Mouse (Mus musculus) monocyte, adult 5-6 weeks (primary cell): Measurements from ENCODE around the gene Riok2. TPM values are rescaled to one million over a fixed set of nuclear protein-coding genes. Genes with fewer than 3 reads are reported as not detected.

Experiments
- ATAC-seq: fragments of 153-309, 156-312 bp; replicated peaks from 2 replicates; pipeline ENCODE4 v1.8.0; 2017; ENCODE audit warnings: mild to moderate bottlenecking; ENCODE audit not compliant: low TSS enrichment, insufficient number of reproducible peaks, severe bottlenecking, poor library complexity, low FRiP score
- total RNA-seq: library from RNA; stranded (forward); fragments of 200-1000, 200-491, 200-594 nt; gene quantifications from 3 replicates; pipeline ENCODE4 v1.2.3, GENCODE M21; 2017

Riok2 gene
- total RNA-seq, 1 experiment from 2014 or later, result 21.4 TPM

DNA sequence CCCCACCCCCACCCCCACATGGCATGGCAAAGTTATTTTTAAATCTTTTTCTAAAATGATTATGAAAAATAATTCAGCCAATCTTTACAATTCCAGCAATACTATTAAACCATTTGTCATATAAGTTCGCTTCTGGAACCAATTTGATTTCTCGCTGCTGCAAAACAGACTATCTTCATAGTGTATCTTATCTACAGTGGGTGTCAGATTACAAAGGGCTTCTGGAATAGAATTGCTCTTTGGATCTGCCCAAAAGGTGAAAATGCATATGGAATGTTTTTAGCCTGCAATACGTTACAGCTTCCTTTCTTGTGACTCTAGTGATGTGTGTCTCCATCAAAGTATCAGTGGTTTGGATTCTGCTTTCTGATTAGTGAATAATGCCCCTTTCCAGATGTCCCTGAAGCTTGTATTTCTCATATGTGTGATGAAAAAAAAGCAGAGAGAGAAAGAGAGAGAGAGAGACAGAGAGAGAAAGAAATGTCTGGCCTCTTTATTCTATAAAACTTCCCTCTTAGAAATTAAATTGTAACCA, 29.5 kb downstream of the Riok2 start:
- no peak for ATAC-seq

GRCm38 (mm10) chr17:17404811-17405544, 30.9 kb downstream of the Riok2 start:
- no peak for ATAC-seq

- ATAC-seq, result no peak
Observed at GRCm38 (mm10) chr17:17405606-17406005, 31.5 kb downstream of the Riok2 start.

- ATAC-seq, result no peak
Observed at GRCm38 (mm10) chr17:17408137-17408536, 34.0 kb downstream of the Riok2 start.

DNA sequence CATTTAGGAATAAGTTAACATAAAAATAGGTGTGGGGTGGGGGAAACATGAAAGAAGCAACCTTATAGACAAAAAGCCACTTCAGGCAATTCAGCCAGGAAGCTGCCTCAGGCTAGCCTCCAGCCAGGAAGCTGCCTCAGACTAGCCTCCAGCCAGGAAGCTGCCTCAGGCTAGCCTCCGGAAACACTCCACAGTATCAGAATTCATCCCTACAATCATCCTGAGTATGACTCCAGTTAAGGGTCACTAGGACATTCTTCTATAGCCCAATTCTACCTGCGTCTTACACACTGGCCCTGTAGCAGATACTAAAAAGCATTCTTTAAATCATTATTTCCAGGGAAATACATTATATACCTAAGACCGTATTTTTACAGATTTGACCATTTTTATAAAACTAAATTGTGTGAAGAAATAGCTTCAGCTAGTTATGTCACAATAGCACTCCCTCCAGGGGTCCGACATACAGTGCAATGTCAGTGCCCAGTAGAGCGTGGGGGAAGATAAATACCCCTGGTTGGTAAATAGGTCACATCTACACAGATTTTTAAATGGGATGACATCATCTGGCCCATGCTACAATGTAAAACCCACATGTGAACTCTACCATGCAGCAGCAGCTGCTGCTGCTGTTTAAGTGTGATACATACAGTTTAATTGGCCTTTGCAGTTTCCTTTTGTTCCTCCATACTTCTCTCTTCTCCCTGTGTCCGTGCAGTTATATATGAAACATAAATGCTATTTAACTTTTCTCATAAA, 34.8 kb downstream of the Riok2 start:
- ATAC-seq, result no peak

GRCm38 (mm10) chr17:17409601-17410000, 35.5 kb downstream of the Riok2 start:
- ATAC-seq, result no peak

GRCm38 (mm10) chr17:17411443-17411842, 37.3 kb downstream of the Riok2 start:
- ATAC-seq, result no peak

DNA sequence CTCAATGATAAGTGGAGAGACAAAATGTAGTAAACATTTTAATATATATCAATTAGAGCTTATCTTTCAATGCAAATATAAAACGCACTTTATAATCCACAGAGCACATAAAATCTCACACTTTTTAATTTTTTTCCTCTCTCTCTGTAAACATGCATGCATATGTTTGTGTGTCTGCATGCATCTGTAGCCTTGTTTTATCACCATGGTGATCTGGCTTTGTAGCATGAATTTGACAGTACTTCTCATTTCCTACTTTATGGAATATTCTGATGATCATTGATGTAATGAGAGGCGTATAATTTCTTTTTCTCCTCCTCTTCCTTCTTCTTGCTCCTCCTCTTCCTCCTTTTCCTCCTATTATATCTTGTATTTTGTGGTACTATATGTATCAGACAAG, 38.1 kb downstream of the Riok2 start:
- no peak for ATAC-seq

DNA sequence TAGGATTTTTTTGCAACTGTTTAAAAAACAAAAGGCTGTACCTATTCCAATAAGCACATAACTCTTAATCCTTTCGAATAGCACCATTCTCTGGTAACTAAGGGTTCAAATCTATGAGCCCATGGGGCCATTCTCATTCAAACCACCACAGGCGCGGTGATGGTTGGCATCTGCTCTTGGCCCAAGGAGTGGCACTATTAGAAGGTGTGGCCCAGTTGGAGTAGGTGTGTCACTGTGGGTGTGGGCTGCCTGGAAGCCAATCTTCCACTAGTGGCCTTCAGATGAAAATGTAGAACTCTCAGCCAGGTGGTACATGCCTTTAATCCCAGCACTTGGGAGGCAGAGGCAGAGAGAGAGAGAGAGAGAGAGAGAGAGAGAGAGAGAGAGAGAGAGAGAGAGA, 40.1 kb downstream of the Riok2 start:
- ATAC-seq, result no peak

- no peak for ATAC-seq
Observed at GRCm38 (mm10) chr17:17424609-17425307, 50.6 kb downstream of the Riok2 start.

DNA sequence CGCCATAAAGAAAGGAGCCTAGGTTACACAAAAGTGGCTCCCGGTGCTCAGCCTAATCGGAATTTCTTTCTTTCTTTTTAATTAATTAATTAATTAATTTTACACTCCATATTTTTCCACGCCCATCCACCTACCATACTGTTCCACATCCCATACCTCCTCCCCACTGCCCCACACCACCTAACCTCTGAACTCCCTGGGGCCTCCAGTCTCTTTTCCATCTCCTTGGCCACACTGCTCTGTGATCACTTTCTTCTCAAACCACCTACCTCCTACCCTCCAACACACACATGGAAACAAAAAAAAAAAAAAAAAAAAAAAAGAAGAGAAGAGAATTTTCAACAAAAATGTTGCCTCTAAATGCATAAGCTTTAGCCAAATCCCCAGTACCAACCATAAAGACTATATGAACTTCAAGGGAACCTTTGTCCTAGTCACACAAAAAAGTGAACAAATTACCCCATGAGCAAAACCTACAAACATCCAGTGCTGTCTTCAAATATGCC, 51.3 kb downstream of the Riok2 start:
- no peak for ATAC-seq

DNA sequence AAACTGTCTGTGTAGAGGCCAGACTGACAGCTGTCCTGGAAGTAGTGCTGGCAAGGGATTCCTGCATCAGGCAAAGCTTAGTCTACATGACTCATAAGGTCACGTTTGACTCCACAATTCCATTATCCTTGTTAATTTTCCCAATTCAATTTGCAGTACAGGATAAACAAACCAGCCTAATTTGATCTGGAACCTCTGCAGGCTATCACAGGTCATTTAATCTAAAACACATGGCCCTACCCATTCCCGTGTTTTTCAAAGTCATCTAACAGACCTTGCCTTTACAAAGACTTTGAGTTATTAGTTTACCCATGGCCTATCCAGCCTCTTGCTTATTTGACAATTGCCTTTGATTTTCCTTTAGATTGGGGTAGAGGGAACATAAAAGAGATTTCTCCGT, 51.8 kb downstream of the Riok2 start:
- ATAC-seq, result no peak

GRCm38 (mm10) chr17:17428888-17429287, 54.8 kb downstream of the Riok2 start:
- no peak for ATAC-seq

DNA sequence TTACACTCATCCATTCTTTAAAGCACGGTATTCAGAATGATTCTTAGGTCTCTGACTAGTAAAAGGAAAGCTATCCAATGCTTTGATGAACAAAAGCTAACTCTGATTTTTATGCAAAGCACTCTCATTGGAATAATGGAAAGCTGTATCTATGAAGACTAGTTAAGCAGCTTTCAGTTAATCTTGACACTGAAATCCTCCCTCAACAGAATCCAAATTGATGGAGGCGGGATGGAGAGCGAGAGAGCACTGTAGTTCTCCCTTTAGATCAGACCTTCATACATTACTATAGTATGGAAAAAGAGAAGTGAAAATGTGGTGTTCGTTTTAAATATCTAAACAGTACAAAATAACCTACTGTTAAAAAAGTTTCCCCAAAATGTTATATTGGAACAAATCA, 59.6 kb downstream of the Riok2 start:
- no peak for ATAC-seq

GRCm38 (mm10) chr17:17438576-17439191, 64.6 kb downstream of the Riok2 start:
- ATAC-seq, result no peak

DNA sequence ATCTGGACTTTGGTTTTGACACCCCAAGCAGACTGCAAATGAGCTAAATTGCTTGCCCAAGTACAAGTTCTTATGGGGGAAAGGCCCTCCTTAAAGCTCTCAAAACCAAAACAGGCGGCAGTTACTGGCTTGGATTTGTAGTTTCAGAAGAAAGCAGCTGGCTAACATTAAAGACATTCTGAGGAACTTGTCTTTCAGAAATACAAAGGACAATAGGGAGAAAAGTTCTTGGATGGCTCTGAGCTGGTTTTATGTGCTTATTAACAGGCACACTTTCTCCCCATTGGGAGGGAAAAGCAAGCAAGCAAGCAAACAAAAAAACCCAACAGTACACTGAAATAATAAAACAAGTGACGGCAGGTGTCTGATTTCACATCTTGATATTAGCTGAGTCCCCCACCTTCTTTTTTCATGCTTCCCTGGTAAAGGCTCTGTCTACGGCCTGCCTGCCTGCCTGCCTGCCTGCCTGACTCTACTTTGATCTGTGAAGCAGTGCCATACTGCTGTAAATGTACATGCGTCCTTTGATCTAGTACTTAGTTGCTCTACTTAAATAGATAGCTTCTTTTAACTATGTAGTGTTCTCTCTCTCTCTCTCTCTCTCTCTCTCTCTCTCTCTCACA, 67.9 kb downstream of the Riok2 start:
- ATAC-seq, result no peak

DNA sequence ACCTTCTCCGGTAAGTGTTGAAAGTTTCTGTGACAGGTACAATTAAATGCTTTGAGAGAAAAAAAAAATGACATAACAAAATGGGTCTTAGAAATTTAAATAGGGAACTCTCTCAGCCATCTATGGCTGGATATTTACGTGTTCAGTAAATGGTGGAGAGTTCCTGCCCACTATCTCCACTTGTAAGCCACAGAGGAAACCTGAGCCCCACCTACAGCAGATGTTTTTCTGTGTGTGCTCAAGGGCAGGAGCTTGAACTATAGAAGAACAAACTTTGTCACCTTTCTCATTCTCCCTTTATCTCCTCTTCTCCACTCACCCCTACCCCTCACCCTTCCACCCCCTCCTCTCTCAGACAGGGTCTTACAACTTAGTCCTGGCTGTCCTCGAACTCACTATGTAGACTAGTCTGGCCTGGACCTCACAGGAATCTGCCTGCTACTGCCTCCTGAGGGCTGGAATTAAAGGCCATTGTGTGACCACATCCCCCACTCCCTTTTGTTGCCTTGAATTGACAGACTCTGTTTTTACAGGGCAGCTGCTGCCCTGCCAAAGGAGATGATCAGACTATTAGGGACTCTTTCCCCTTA, 70.3 kb downstream of the Riok2 start:
- no peak for ATAC-seq
